Mouse (Mus musculus) G1E (cell line): ENCODE data around the gene Adgrg1.

ENCODE experiments used
- CTCF ChIP-seq: IDR thresholded peaks from 2 replicates; pipeline ENCODE4 v1.5.1; 2012; ENCODE audit warnings: low read depth, low read length, inconsistent platforms, mixed read lengths
- GATA2 ChIP-seq: IDR thresholded peaks from 2 replicates; pipeline ENCODE4 v1.6.1; 2012; ENCODE audit warnings: low read depth, low read length, inconsistent platforms, borderline replicate concordance

DNA sequence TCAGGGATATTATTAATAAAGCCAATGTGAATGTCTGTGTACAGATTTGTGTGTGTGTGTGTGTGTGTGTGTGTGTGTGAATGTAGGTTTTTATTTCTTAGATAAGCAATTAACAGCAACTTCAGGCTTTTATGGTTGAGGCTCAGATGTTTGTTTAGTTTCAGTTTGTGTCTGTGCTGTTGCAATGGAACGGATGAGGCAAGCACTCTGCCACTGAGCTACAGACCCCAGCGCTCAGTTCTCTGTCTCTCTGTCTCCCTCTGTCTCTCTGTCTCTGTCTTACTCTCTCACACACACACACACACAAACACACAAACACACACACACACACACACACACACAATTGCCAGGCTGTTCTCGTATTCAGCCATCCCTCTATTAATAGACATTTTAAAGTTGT is 46.3 kb upstream of the Adgrg1 start:
- TF ChIP-seq GATA2 (no peak), CTCF (no peak)
